Mouse (Mus musculus): ENCODE measurements around the gene Fam173a.

GRCm38 (mm10) chr17:25796951-25797369, 4.3 kb upstream of the Fam173a start, which contains the start of gene Metrn:
- TF ChIP-seq CTCF (conservative IDR thresholded peaks at IDR 0.05; ENCODE audit: low read length): no peak
- TF ChIP-seq POU5F1 (IDR thresholded peaks at IDR 0.05; ENCODE audit: borderline replicate concordance, low read length): no peak
